Mouse (Mus musculus) intestine, postnatal 0 days (tissue): ENCODE data around the gene Tmed1. TPM values are rescaled to one million over a fixed set of nuclear protein-coding genes. Genes with fewer than 3 reads are reported as not detected.
"Not testable (repeated sequence)": the region's sequence is repeated elsewhere in the genome, so short reads cannot be mapped to it uniquely, and the experiment has no call there.

Experiments
- ATAC-seq: fragments of 200-750 bp; cut with Nextera tagmentation; 2 replicates; pipeline ENCODE4 v1.8.0; 2017; ENCODE audit warnings: mild to moderate bottlenecking, moderate TSS enrichment, moderate library complexity
- H3K27ac ChIP-seq: fragments of 300-500 bp; sonication (generic); 2 replicates; pipeline ENCODE4 v1.5.1; 2014; ENCODE audit warnings: mild to moderate bottlenecking, low read depth, low read length, moderate library complexity
- H3K27me3 ChIP-seq: fragments of 300-500 bp; sonication (generic); replicated peaks from 2 replicates; pipeline ENCODE4 v1.6.1; 2014; ENCODE audit warnings: low read length, mixed read lengths; ENCODE audit not compliant: control insufficient read depth, insufficient read depth
- H3K36me3 ChIP-seq: fragments of 300-500 bp; sonication (generic); 2 replicates; pipeline ENCODE4 v1.6.1; 2014; ENCODE audit warnings: mild to moderate bottlenecking, moderate library complexity; ENCODE audit not compliant: control insufficient read depth, insufficient read depth
- H3K4me1 ChIP-seq: fragments of 300-500 bp; sonication (generic); replicated peaks from 2 replicates; pipeline ENCODE4 v1.6.1; 2014; ENCODE audit warnings: antibody characterized with exemption, low read length, mixed read lengths; ENCODE audit not compliant: control insufficient read depth, insufficient read depth
- H3K4me2 ChIP-seq: fragments of 300-500 bp; sonication (generic); replicated peaks from 2 replicates; pipeline ENCODE4 v1.6.1; 2014; ENCODE audit warnings: low read depth, mild to moderate bottlenecking, moderate library complexity
- H3K4me3 ChIP-seq: fragments of 300-500 bp; sonication (generic); 2 replicates; pipeline ENCODE4 v1.5.1; 2014; ENCODE audit warnings: low read depth, low read length
- H3K9ac ChIP-seq: fragments of 300-500 bp; sonication (generic); 2 replicates; pipeline ENCODE4 v1.6.1; 2014; ENCODE audit warnings: mild to moderate bottlenecking, low read depth, low read length
- H3K9me3 ChIP-seq: fragments of 300-500 bp; sonication (generic); 2 replicates; pipeline ENCODE4 v1.6.1; 2016; ENCODE audit warnings: mixed run types; ENCODE audit not compliant: control insufficient read depth
- CTCF ChIP-seq: sonication (generic); IDR thresholded peaks from 2 replicates; pipeline ENCODE4 v1.5.1; 2016; ENCODE audit warnings: low read depth, mild to moderate bottlenecking, control low read depth, antibody characterized with exemption, moderate library complexity
- WGBS: fragments of 180-500 bp; shearing (Covaris S2); extraction: QIAGEN DNeasy Blood & Tissue Kit; methylation state at CpG from one replicate; pipeline ENCODE4 v1.1.7; 2014; 5-methylcytosine and 5-hydroxymethylcytosine counted together
- microRNA-seq: library from miRNA; unstranded; fragments of <30 nt; microRNA quantifications from one replicate; pipeline ENCODE4, GENCODE M21; 2016
- polyA plus RNA-seq: library from polyadenylated mRNA; unstranded; fragments of >200 nt; fragmentation: Nextera tagmentation; extraction: Ambion mirVana; gene quantifications from 2 replicates; pipeline ENCODE4 v1.2.1, GENCODE M21; 2015

Tmed1 gene
- polyA plus RNA-seq, 1 experiment from 2014 or later, result 31.1 TPM

DNA sequence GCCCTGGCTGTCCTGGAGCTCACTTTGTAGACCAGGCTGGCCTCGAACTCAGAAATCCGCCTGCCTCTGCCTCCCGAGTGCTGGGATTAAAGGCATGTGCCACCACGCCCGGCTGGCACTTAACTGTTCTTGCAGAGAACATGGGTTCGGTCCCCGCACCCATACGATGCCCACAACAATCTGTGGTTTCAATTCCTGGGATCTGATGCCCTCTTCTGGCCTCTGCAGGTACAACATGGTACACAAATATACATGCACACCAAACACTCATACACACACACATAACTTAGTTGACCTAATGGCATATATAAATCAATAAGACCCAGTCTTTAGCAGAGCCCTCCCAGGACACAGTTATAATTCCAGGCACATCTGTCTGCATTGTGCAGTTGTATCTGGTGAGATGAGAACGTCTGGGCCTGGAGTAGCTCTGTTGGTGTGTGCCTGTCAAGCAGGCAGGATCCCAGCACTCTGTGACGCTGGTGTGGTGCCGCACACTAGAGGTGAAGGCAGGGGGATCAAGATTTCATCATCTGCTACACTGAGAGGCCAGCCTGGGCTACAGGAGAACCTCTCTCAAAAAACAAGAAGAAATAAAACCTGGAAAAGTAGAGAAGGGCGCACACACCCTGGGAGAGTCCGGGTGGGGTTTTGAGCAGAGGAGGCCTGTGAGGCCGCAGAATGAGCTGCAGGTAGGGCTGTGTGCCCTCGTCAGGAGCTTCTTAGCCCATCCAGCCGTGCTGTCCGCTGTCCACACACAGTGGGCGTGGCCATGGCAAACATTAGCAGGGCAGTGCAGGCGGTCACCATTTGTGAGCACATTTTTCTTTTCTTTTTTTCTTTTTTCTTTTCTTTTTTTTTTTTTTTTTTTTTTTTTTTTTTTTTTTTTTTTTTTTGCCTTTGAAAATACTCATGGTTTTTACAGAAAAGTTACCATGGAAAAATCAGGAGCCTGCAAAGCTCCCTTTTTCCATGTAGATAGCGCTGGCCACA lies 40.7 kb downstream of the Tmed1 start:
- Histone ChIP-seq H3K4me1 (no peaks in the 10 kb centered on the region), H3K4me3 (no peak overlapping the region), H3K9me3 (no peaks in the 10 kb centered on the region), H3K27me3 (no peaks in the 10 kb centered on the region), H3K9ac (no peak overlapping the region), H3K4me2 (no peak overlapping the region), H3K36me3 (peaks cover 89% of the 10 kb centered on the region), H3K27ac (no peak overlapping the region)
- 78% methylated on average over 20 of the region's 20 CpGs for WGBS
- TF ChIP-seq CTCF, result peak; percentile 75
- ATAC-seq, result 0 out of 2 replicates have a peak, but pooled peaks have one; percentile 39

DNA sequence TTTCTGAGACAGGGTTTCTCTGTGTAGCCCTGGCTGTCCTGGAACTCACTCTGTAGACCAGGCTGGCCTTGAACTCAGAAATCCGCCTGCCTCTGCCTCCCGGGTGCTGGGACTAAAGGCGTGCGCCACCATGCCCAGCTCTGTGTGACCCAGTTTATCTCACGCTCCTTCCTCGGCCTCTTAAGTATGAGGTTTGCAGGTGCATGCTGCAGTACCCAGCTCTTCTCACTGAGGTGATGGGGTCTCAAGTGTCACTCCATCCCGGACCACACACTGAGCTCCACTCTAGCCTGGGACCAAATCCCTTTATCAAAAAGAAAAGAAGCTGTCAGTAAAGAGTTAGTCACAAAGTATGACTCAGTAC lies 45.5 kb downstream of the Tmed1 start:
- H3K4me2 ChIP-seq, H3K4me3 ChIP-seq: not testable (repeated sequence)
- WGBS, result 92% methylated on average over 7 of the region's 7 CpGs

DNA sequence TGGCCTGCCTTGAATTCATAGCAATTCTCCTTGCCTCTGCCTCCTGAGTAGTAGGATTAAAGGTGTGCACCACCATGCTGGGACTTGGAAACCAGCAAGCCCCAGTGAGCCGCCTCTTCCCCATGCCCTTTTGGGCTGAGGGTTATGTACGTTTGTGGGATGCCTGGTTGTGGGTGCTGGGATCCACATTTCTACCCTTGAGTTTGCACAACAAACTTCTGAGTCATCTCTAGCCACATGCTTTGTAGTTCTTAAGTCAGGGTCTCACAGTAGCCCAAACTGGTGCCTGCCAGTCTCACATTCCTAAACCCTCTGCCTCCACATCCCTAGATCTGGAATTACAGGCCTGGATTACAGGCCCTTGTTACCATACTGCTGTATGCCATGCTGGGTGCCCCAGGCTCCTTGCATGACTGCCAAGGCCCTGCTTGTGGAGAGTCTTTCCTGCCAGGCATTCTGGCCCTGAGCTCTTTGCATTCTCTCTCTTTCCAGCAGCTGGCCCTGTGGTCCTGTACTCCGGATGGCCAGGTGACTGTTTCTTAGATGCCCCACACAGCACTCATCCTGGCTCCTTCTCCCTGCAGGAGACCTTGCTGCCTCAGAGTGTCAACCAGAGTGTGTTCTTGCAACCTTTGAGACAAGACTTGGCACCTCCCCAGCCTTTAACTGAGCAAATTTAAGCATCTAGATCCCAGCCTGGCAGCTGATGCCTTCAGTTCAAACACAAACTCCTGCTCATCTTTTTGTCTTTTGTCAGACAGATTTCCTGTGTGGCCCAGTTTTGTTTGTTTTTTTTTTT lies 46.1 kb downstream of the Tmed1 start:
- no peak for TF ChIP-seq CTCF
- no peaks in the 10 kb centered on the region for H3K27me3 ChIP-seq
- H3K9ac ChIP-seq, result no peak overlapping the region
- H3K4me2 ChIP-seq, result no peak overlapping the region
- peaks cover 49% of the 10 kb centered on the region for H3K36me3 ChIP-seq
- no peak overlapping the region for H3K27ac ChIP-seq
- H3K4me3 ChIP-seq, result no peak overlapping the region
- H3K9me3 ChIP-seq, result no peaks in the 10 kb centered on the region
- no peaks in the 10 kb centered on the region for H3K4me1 ChIP-seq
- no peak for ATAC-seq
- WGBS, result 85% methylated on average over 3 of the region's 3 CpGs

More for the DNA sequence above, 45.5 kb downstream of the Tmed1 start:
- not testable (repeated sequence) for H3K9ac ChIP-seq, H3K4me1 ChIP-seq, ATAC-seq, H3K9me3 ChIP-seq, H3K27me3 ChIP-seq, H3K27ac ChIP-seq
- H3K36me3 ChIP-seq, result peaks cover 54% of the 10 kb centered on the region

DNA sequence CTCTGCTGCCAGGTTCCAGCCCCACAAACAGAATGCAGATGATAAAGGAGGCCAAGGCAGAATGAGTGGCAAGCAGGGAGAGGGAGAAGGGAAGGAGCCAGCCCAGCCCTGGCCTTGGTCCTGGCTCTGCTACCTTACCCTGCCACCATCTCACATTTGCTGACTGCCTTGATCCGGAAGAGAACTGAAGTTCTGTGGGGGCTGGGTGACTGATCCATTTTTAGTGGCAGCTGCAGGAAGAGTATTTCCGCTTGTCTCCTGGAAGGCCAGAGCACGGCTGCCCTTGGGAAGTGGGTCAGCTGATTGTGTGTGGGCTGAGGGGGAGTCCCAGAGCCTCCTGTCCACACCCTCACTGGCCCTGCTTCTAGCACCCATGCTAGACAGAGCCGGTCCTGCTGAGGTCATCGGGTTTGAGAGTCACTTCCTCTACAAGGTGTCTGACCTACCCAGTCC lies 46.9 kb downstream of the Tmed1 start:
- peak; percentile 46; the same call in 1 of the 2 replicates for ATAC-seq
- Histone ChIP-seq H3K9ac (no peak overlapping the region), H3K9me3 (no peaks in the 10 kb centered on the region), H3K4me2 (no peak overlapping the region), H3K4me1 (no peaks in the 10 kb centered on the region), H3K27me3 (no peaks in the 10 kb centered on the region), H3K4me3 (no peak overlapping the region), H3K27ac (no peak overlapping the region), H3K36me3 (peaks cover 48% of the 10 kb centered on the region)
- TF ChIP-seq CTCF, result no peak
- 45% methylated on average over 5 of the region's 5 CpGs for WGBS

DNA sequence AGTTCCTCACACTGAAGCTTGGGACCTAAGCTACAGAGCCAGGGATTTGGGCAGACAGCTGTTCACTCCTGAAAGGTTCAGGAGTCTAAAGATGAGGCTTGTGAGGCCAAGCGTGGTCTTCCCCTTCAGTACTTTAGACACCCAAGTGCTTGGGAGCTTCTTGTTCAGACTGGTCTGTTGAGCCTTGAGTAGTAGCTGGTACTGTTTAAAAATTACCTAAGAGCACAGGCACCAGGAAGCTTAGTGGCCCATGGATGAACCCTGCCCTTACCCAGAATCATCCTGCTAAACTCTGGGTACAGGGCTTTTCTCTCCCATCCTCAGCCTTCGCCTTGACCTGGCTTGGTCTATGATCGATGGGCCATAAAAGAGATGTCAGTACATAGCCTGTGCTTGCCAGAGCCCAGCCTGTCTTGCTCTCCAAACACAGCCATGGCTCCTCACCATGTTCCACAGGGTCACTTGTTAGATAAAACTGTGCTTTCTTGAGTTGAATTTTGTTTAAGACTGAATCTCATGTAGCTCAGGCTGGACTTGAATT lies 49.6 kb downstream of the Tmed1 start:
- no peak for TF ChIP-seq CTCF
- Histone ChIP-seq H3K9ac (no peak overlapping the region), H3K4me1 (no peaks in the 10 kb centered on the region; the same call in 1 of the 2 replicates), H3K4me3 (no peak overlapping the region), H3K27me3 (no peaks in the 10 kb centered on the region), H3K36me3 (peaks cover 28% of the 10 kb centered on the region), H3K9me3 (no peaks in the 10 kb centered on the region), H3K27ac (no peak overlapping the region), H3K4me2 (no peak overlapping the region)
- 67% methylated on average over 3 of the region's 3 CpGs for WGBS
- ATAC-seq, result no peak

DNA sequence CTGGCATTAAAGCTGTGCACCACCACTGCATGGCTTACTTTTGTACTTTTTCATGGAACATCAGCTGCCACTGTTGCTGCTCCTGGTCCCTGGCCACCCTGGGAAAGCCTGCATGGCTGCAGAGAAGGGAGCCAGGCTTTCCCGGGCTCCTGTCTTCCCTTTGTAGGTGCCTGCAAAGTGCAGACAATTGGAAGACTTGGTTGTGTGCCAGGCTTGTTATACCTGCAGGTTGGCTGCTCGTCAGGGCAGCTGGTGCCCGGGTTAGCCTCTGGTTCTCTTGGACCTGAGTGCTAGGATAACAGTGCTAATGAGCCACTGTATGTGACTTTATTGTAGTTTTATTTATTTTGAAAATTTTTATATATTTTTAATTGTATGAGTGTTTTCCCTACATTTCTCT lies 51.2 kb downstream of the Tmed1 start:
- Histone ChIP-seq H3K9me3 (no peaks in the 10 kb centered on the region), H3K36me3 (peaks cover 16% of the 10 kb centered on the region), H3K4me3 (no peak overlapping the region), H3K4me2 (no peak overlapping the region), H3K4me1 (no peaks in the 10 kb centered on the region; the same call in 1 of the 2 replicates), H3K9ac (no peak overlapping the region), H3K27ac (no peak overlapping the region), H3K27me3 (no peaks in the 10 kb centered on the region)
- no peak for ATAC-seq
- no peak for TF ChIP-seq CTCF
- WGBS, result 83% methylated on average over 3 of the region's 3 CpGs

Small RNA genes within 50 kb of the gene (microRNA-seq; reads per million reads assigned to microRNA genes)
- 2.4 reads per million for gene Mir199a-1

Other genes with a start within 250 kb of the Tmed1 start
- 44.7 and 48.1 TPM in 2 replicates for gene Atg4d, start 245.0 kb downstream of the Tmed1 start, polyA plus RNA-seq
- gene Kri1, start 222.3 kb downstream of the Tmed1 start, polyA plus RNA-seq, result 7.0 and 7.2 TPM in 2 replicates
- 24.1 and 25.8 TPM in 2 replicates for gene Cdkn2d, start 218.8 kb downstream of the Tmed1 start, polyA plus RNA-seq
- gene Ap1m2, start 197.9 kb downstream of the Tmed1 start, polyA plus RNA-seq, result 192 and 208 TPM in 2 replicates
- 13.3 and 13.8 TPM in 2 replicates for gene Slc44a2, start 189.6 kb downstream of the Tmed1 start, polyA plus RNA-seq
- 41.0 and 42.8 TPM in 2 replicates for gene Ilf3, start 142.4 kb downstream of the Tmed1 start, polyA plus RNA-seq
- gene Qtrt1, start 98.4 kb downstream of the Tmed1 start, polyA plus RNA-seq, result 16.9 and 17.9 TPM in 2 replicates
- gene Dnm2, start 85.3 kb downstream of the Tmed1 start, polyA plus RNA-seq, result 69.6 and 74.7 TPM in 2 replicates
- gene AB124611, start 15.9 kb upstream of the Tmed1 start, polyA plus RNA-seq, result 0.43 and 1.1 TPM in 2 replicates
- gene Carm1, start 36.6 kb upstream of the Tmed1 start, polyA plus RNA-seq, result 10.0 and 11.9 TPM in 2 replicates
- 15.1 and 15.9 TPM in 2 replicates for gene Timm29, start 82.5 kb upstream of the Tmed1 start, polyA plus RNA-seq
- gene Yipf2, start 82.6 kb upstream of the Tmed1 start, polyA plus RNA-seq, result 19.2 and 20.1 TPM in 2 replicates
- gene Smarca4, start 105.9 kb upstream of the Tmed1 start, polyA plus RNA-seq, result 22.1 and 24.4 TPM in 2 replicates
- gene Ldlr, start 213.2 kb upstream of the Tmed1 start, polyA plus RNA-seq, result 22.8 and 26.6 TPM in 2 replicates